Mouse (Mus musculus) liver, embryonic 18 days (tissue): ENCODE measurements around the gene Aph1a. TPM values are rescaled to one million over a fixed set of nuclear protein-coding genes. Genes with fewer than 3 reads are reported as not detected.

Experiments
- polyA plus RNA-seq: library from polyadenylated mRNA; depleted of rRNA; stranded (reverse); fragments of >200 nt; gene quantifications from 2 replicates; pipeline ENCODE4 v1.2.3, GENCODE M21; 2012; rRNA removed

Aph1a gene
- 27.8 and 30.9 TPM in 2 replicates for polyA plus RNA-seq

DNA sequence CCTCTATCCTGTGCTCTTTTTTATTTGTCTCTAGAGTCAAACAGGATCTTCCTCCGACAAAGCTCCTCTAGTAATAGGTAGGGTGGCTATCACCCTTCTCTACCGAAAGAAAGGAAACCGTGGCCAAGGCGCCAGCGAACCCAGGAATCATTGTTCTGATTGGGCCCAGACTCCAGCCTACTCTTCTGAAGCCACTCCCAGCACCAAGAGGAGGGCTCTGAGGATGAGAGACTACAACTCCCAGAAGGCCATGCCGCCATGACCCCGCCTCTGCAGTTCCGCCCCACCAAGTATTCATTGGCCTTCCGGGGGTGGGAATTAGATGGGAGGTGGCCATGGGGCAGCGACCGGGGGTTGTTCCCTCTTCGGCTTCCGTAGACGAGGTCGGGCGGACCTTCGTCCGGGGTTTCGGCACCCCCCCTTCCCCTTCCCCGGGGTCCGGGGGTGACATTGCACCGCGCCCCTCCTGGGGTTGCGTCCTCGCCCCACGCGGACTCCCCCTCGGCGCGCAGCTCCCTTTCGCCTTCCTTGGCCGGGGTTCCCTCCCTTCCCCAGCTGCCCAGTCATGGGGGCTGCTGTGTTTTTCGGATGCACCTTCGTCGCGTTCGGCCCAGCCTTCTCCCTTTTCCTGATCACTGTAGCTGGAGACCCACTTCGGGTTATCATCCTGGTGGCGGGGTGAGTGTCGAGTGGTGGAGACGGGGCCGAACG, at the start of gene Aph1a:
TSS of gene Aph1a (plus strand) at position 364 of the 711 bp plus-strand sequence.

DNA sequence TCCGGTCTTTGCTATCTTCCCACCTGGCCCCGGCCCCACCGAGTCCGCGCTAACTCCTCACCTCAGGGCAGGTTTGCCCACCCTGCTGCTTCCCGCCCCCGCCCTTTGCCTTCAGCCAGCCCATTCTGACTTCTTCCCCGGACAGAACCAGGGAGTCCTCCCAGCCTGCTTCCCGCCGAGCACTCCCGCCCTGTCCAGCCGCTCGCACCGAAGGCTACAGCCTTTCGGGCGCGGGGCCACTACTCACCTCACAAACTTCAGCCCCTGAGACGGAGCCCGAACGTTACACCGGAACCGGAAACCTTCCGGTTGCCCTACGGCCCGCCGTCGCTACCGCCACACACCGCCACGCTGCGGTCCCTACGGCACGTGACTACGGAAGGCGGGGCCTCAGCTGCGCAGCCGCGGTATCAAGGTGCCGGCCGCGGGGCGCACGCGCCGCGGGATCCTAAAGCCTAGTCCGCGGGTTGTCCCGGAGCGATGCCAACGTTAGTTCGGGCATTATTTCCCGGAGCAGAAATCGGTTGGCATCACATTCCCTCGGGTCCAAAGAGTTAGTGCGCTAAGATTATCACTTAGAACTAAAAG, 38.2 kb upstream of the Aph1a start, which contains the start of gene Prpf3:
TSS of gene Prpf3 (minus strand) at position 384 of the 588 bp plus-strand sequence.

GRCm38 (mm10) chr3:95871392-95871867, 22.3 kb upstream of the Aph1a start, which contains the start of gene Mrps21:
Gene Mrps21 (minus strand): TSS chr3:95871519.

GRCm38 (mm10) chr3:95881979-95882815, 11.6 kb upstream of the Aph1a start, which contains the start of gene Ciart:
Gene Ciart (minus strand): TSS chr3:95882251.

GRCm38 (mm10) chr3:95891211-95892065, 2.3 kb upstream of the Aph1a start, which contains the start of gene BC028528:
Gene BC028528 (minus strand): TSS chr3:95892005.

DNA sequence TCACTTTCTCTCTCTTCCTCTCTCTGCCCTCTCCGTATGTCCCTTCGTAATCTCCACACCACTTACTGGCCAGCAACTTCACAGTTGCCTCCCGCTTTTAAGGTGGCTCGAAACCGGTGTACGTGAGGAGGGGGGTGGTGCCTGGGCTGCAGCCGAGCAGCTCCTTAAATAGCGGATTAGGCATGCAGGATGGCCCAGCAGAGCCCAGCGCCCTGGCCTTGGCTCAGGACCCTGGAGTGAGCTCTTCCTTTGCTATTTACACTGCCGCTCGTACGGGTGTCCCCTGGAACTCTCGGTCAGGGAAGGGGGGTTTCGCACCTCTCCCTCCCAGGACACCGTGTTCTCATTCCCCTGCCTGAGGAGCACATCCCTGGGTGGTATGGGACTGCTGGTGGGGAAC, 10.8 kb downstream of the Aph1a start, which contains the start of gene Car14:
TSS of gene Car14 (minus strand) at position 124 of the 400 bp plus-strand sequence.

DNA sequence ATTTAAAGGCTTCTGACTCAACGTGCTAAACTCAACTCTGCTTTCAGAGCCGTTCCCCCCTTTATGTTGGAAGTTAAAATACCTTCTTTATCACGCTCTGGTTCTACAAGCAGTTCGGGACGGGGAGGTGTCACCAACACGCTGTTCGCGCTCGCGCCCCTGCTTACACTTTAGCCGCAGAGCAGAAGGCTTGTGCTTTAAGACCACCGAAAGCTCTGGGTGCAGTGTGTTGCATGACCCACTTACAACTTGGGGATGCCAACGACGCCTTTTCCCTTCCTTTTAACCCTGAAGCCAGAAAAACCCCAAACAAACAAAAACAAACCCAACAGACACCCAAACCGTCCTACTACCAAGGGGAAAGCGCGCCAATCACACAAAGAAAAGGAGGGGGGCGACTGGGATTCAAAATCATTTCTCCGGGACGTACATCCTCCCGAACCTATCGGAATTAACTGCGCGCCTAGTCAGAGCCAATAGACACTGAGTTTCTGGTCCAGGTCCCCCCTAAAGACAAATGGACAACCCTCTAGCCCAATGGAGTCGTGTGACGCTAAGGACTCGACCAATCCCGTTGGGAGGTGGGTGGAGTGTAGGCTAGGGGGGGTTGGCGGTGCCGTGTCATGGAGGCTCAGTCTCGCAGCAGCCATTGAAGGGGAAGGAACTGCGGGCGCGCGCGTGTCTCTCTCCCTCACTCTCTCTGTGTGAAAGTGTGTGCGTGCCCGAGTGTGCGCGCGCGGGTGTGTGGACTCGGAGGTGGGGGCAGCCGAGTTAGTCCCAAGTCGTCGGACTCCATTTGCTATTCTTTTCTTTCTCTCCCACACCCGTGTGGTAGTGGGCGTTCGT, 35.1 kb downstream of the Aph1a start, which contains the start of gene Anp32e:
TSS of gene Anp32e (plus strand) at position 589 of the 846 bp plus-strand sequence.

Other genes with a start within 250 kb of the Aph1a start
- 35.9 and 40.1 TPM in 2 replicates for gene Mcl1, start 235.2 kb upstream of the Aph1a start, polyA plus RNA-seq
- gene Adamtsl4, start 206.1 kb upstream of the Aph1a start, polyA plus RNA-seq, result 0.88 and 1.5 TPM in 2 replicates
- gene Ecm1, start 154.4 kb upstream of the Aph1a start, polyA plus RNA-seq, result 50.8 and 75.0 TPM in 2 replicates
- gene Tars2, start 133.8 kb upstream of the Aph1a start, polyA plus RNA-seq, result 17.8 and 20.3 TPM in 2 replicates
- 4.3 and 5.5 TPM in 2 replicates for gene Rprd2, start 75.1 kb upstream of the Aph1a start, polyA plus RNA-seq
- 12.6 and 13.8 TPM in 2 replicates for gene Prpf3, start 38.1 kb upstream of the Aph1a start, polyA plus RNA-seq
- gene Mrps21, start 22.4 kb upstream of the Aph1a start, polyA plus RNA-seq, result 95.6 and 96.2 TPM in 2 replicates
- gene Ciart, start 11.7 kb upstream of the Aph1a start, polyA plus RNA-seq, result 0.85 and 1.1 TPM in 2 replicates
- 5.3 and 6.8 TPM in 2 replicates for gene BC028528, start 2.0 kb upstream of the Aph1a start, polyA plus RNA-seq
- 9.3 and 12.0 TPM in 2 replicates for gene Car14, start 10.7 kb downstream of the Aph1a start, polyA plus RNA-seq
- gene Anp32e, start 35.3 kb downstream of the Aph1a start, polyA plus RNA-seq, result 59.5 and 63.3 TPM in 2 replicates
- 16.3 and 19.0 TPM in 2 replicates for gene Plekho1, start 102.0 kb downstream of the Aph1a start, polyA plus RNA-seq
- 4.7 and 5.3 TPM in 2 replicates for gene Vps45, start 164.5 kb downstream of the Aph1a start, polyA plus RNA-seq
- gene Otud7b, start 210.6 kb downstream of the Aph1a start, polyA plus RNA-seq, result 3.6 and 3.7 TPM in 2 replicates